Mouse (Mus musculus) forebrain, postnatal 0 days (tissue): ENCODE measurements at regions not wholly inside any gene's neighbourhood (a gene's known extent, or its start where the extent isn't known, plus 50 kb on each side); places are given as distances from the start of the nearest gene placed in this dataset.

Experiments used
- ATAC-seq: fragments of 200-750 bp; cut with Nextera tagmentation; 2 replicates; pipeline ENCODE4 v1.8.0; 2017; ENCODE audit warnings: mild to moderate bottlenecking, moderate library complexity
- DNase-seq: peaks from one replicate; pipeline ENCODE4 v3.0.0-alpha.2; 2015
- H3K27ac ChIP-seq: fragments of 300-500 bp; sonication (generic); 2 replicates; pipeline ENCODE4 v1.5.1; 2014; ENCODE audit warnings: low read depth, mild to moderate bottlenecking, antibody characterized with exemption, low read length, moderate library complexity, mixed read lengths
- H3K27me3 ChIP-seq: fragments of 300-500 bp; sonication (generic); 2 replicates; pipeline ENCODE4 v1.6.1; 2014; ENCODE audit warnings: mild to moderate bottlenecking, low read length, mixed read lengths; ENCODE audit not compliant: insufficient read depth
- H3K36me3 ChIP-seq: fragments of 300-500 bp; sonication (generic); 2 replicates; pipeline ENCODE4 v1.6.1; 2014; ENCODE audit warnings: mild to moderate bottlenecking, moderate library complexity; ENCODE audit not compliant: insufficient read depth
- H3K4me1 ChIP-seq: fragments of 300-500 bp; sonication (generic); 2 replicates; pipeline ENCODE4 v1.6.1; 2014; ENCODE audit warnings: antibody characterized with exemption; ENCODE audit not compliant: insufficient read depth
- H3K4me2 ChIP-seq: fragments of 300-500 bp; sonication (generic); 2 replicates; pipeline ENCODE4 v1.6.1; 2014; ENCODE audit warnings: low read depth, mild to moderate bottlenecking, moderate library complexity
- H3K4me3 ChIP-seq: fragments of 300-500 bp; sonication (generic); 2 replicates; pipeline ENCODE4 v1.5.1; 2014; ENCODE audit warnings: low read depth, low read length, mixed read lengths
- H3K9ac ChIP-seq: fragments of 300-500 bp; sonication (generic); 2 replicates; pipeline ENCODE4 v1.6.1; 2014; ENCODE audit warnings: mild to moderate bottlenecking
- H3K9me3 ChIP-seq: fragments of 300-500 bp; sonication (generic); 2 replicates; pipeline ENCODE4 v1.6.1; 2016; ENCODE audit warnings: low read length
- CTCF ChIP-seq: sonication (generic); IDR thresholded peaks from 2 replicates; pipeline ENCODE4 v1.5.1; 2016; ENCODE audit warnings: antibody characterized with exemption, control low read depth, low read depth
- WGBS: fragments of 180-500 bp; shearing (Covaris S2); extraction: QIAGEN DNeasy Blood & Tissue Kit; methylation state at CpG from one replicate; pipeline ENCODE4 v1.1.7; 2014; 5-methylcytosine and 5-hydroxymethylcytosine counted together

- 41% methylated on average over 6 of the region's 6 CpGs for WGBS
- no peaks in the 10 kb centered on the region for H3K4me1 ChIP-seq
- H3K4me2 ChIP-seq: no peak overlapping the region
- no peaks in the 10 kb centered on the region for H3K36me3 ChIP-seq
- no peak overlapping the region for H3K4me3 ChIP-seq
- no peak for TF ChIP-seq CTCF
- H3K9ac ChIP-seq: no peak overlapping the region
- peak; percentile 21 for DNase-seq
- H3K9me3 ChIP-seq: no peaks in the 10 kb centered on the region
- no peaks in the 10 kb centered on the region for H3K27me3 ChIP-seq
- 0 out of 2 replicates have a peak overlapping the region, but pooled peaks have one; percentile 23 for H3K27ac ChIP-seq
- peak; percentile 53; the same call in 1 of the 2 replicates for ATAC-seq
Measured at GRCm38 (mm10) chr3:151003990-151004389, 433.7 kb upstream of the Adgrl4 start.

GRCm38 (mm10) chr3:151020014-151020413, 417.7 kb upstream of the Adgrl4 start:
- Histone ChIP-seq H3K27me3 (no peaks in the 10 kb centered on the region), H3K27ac (no peak overlapping the region), H3K4me1 (no peaks in the 10 kb centered on the region), H3K9ac (no peak overlapping the region), H3K4me3 (no peak overlapping the region), H3K4me2 (no peak overlapping the region), H3K36me3 (no peaks in the 10 kb centered on the region), H3K9me3 (no peaks in the 10 kb centered on the region)
- WGBS: 74% methylated on average over 3 of the region's 3 CpGs
- no peak for ATAC-seq
- no peak for DNase-seq
- no peak for TF ChIP-seq CTCF

GRCm38 (mm10) chr3:151057491-151057890, 380.2 kb upstream of the Adgrl4 start:
- H3K36me3 ChIP-seq: no peaks in the 10 kb centered on the region

GRCm38 (mm10) chr3:151072322-151072721, 365.4 kb upstream of the Adgrl4 start:
- Histone ChIP-seq H3K27ac (no peak overlapping the region), H3K9me3 (no peaks in the 10 kb centered on the region), H3K4me1 (no peaks in the 10 kb centered on the region), H3K9ac (no peak overlapping the region), H3K36me3 (no peaks in the 10 kb centered on the region), H3K4me2 (no peak overlapping the region), H3K27me3 (no peaks in the 10 kb centered on the region), H3K4me3 (no peak overlapping the region)
- no peak for DNase-seq
- no peak for TF ChIP-seq CTCF
- ATAC-seq: no peak

More at GRCm38 (mm10) chr3:151057491-151057890, 380.2 kb upstream of the Adgrl4 start:
- ATAC-seq (no peak), DNase-seq (peak; percentile 24)
- no peaks in the 10 kb centered on the region for H3K9me3 ChIP-seq
- H3K4me2 ChIP-seq: no peak overlapping the region
- H3K27me3 ChIP-seq: no peaks in the 10 kb centered on the region
- no peak overlapping the region for H3K27ac ChIP-seq
- TF ChIP-seq CTCF: no peak
- H3K9ac ChIP-seq: no peak overlapping the region
- 22% methylated on average over 3 of the region's 3 CpGs for WGBS
- H3K4me1 ChIP-seq: no peaks in the 10 kb centered on the region; the same call in 1 of the 2 replicates
- H3K4me3 ChIP-seq: no peak overlapping the region

GRCm38 (mm10) chr3:151116831-151117230, 320.9 kb upstream of the Adgrl4 start:
- Histone ChIP-seq H3K27ac (no peak overlapping the region), H3K36me3 (no peaks in the 10 kb centered on the region), H3K4me1 (no peaks in the 10 kb centered on the region), H3K4me3 (no peak overlapping the region), H3K4me2 (no peak overlapping the region), H3K9ac (no peak overlapping the region), H3K27me3 (no peaks in the 10 kb centered on the region), H3K9me3 (no peaks in the 10 kb centered on the region)
- WGBS: 49% methylated on average over 3 of the region's 3 CpGs
- TF ChIP-seq CTCF: no peak
- DNase-seq: no peak
- ATAC-seq: no peak

- H3K4me1 ChIP-seq: no peaks in the 10 kb centered on the region
- DNase-seq: no peak
- H3K36me3 ChIP-seq: no peaks in the 10 kb centered on the region
- no peak overlapping the region for H3K9ac ChIP-seq
- H3K4me3 ChIP-seq: no peak overlapping the region
- ATAC-seq: no peak
- H3K9me3 ChIP-seq: no peaks in the 10 kb centered on the region
- WGBS: 25% methylated on average over 3 of the region's 3 CpGs
- TF ChIP-seq CTCF: no peak
- no peak overlapping the region for H3K27ac ChIP-seq
- H3K4me2 ChIP-seq: no peak overlapping the region
- no peaks in the 10 kb centered on the region for H3K27me3 ChIP-seq
Measured at GRCm38 (mm10) chr3:151117583-151118041, 320.1 kb upstream of the Adgrl4 start.

GRCm38 (mm10) chr3:151124131-151124530, 313.6 kb upstream of the Adgrl4 start:
- Histone ChIP-seq H3K27me3 (no peaks in the 10 kb centered on the region), H3K27ac (no peak overlapping the region), H3K9me3 (no peaks in the 10 kb centered on the region), H3K4me2 (no peak overlapping the region), H3K9ac (no peak overlapping the region), H3K4me1 (no peaks in the 10 kb centered on the region), H3K4me3 (no peak overlapping the region), H3K36me3 (no peaks in the 10 kb centered on the region)
- DNase-seq (no peak), ATAC-seq (no peak)
- 50% methylated on average over 5 of the region's 5 CpGs for WGBS
- TF ChIP-seq CTCF: no peak
